Mouse (Mus musculus) skeletal muscle tissue, adult 2 months (tissue): ENCODE data around the gene Hist1h2bj.
"Not testable (repeated sequence)": the region's sequence is repeated elsewhere in the genome, so short reads cannot be mapped to it uniquely, and the experiment has no call there.

Source experiments
- DNase-seq: peaks from one replicate; pipeline ENCODE4 v3.0.0-alpha.2; 2012; ENCODE audit warnings: low read depth, low spot score

The Hist1h2bj gene

GRCm38 (mm10) chr13:22039951-22040463 lies 3.0 kb upstream of the Hist1h2bj start:
- no peak for DNase-seq

DNA sequence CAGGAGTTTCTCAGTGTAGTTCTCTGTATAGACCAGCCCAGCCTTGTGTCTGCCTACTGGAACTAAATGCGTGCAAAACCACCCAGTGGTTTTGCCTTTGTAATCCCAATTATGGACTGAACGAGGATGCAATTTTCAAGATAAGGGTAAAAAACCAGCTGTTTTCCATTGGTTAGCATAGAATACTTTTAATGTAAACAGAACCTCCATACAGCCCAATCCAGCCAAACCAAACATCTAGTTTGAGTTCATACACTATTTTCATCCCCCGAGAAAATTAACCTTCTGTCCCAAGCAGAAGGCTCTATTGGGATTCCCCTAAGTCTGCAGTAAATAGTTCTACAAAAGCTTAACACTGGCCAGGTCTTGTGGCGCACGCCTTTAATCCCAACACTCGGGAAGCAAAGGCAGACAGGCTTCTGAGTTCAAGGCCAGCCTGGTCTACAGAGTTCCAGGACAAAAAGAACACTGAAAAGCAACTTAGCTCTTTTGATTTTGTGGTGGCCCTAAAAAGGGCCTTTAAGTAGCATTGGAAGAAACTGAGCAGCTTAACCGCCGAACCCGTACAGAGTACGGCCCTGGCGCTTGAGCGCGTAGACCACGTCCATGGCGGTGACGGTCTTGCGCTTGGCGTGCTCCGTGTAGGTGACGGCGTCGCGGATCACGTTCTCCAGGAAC lies 2.4 kb upstream of the Hist1h2bj start:
- no peak for DNase-seq

- DNase-seq: peak; percentile 92
Measured at GRCm38 (mm10) chr13:22041142-22041536, 1.9 kb upstream of the Hist1h2bj start, which contains the start of gene Hist1h4i. TSS of gene Hist1h4i (minus strand) at chr13:22041362.

- no peak for DNase-seq
Measured at GRCm38 (mm10) chr13:22041651-22042567, 1.1 kb upstream of the Hist1h2bj start.

GRCm38 (mm10) chr13:22043503-22044431 lies 753 bp downstream of the Hist1h2bj start:
- peak; percentile 33 for DNase-seq

GRCm38 (mm10) chr13:22044432-22045155 lies 1.6 kb downstream of the Hist1h2bj start:
- no peak for DNase-seq

DNA sequence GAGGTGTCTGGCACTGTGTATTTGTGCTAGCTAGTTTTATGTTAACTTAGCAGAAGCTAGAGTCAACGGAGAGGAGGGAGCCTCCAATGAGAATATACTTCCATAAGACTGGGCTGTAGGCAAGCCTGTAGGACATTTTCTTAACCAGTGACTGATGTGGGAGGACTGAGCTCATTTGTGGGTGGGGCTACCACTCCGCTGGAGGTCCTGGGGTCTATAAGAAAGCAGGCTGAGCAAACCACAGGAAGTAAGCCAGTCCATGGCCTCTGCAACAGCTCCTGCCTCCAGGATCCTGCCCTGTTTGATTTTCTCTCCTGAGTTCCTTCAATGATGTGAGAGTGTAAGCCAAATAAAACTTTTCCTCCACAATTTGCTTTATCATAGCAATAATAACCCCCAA lies 2.3 kb downstream of the Hist1h2bj start:
- no peak for DNase-seq

DNA sequence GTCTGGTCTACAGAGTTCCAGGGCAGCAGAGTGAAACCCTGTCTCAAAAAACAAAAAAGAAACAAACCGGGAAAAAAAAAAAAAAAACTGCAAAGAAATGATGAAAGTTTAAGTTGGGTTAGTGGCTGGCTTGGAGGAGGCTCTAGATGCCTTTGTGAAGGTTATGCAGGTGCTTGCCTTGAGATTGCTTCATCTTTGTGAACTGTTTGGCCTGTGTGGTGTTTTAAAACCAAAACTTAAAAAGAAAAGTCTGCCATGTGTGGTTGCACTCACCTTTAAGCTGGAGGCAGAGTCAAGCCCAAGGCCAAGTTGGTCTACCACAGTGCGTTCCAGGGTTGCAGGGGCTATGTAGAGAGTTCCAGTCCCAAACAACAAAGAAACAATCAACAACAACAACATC lies 6.0 kb downstream of the Hist1h2bj start:
- no peak for DNase-seq

GRCm38 (mm10) chr13:22049737-22050440 lies 6.9 kb downstream of the Hist1h2bj start:
- DNase-seq: no peak

GRCm38 (mm10) chr13:22050591-22051522 lies 7.8 kb downstream of the Hist1h2bj start:
- DNase-seq: peak; percentile 66

DNA sequence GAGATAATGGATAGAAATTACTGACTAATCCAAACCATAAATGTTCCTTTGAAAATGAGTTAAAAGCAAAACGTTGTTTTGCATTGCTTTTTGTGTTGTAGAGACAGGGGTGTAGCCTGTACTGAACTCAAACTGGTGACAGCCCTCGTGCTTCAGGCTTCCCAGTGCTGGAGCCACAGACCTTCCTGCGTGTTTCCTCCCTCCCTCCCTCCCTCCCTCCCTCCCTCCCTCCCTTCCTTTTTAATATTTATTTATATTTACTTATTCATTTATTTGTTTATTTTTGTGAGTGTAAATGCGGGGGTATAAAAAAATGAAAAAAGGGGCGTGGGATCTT lies 8.5 kb downstream of the Hist1h2bj start:
- no peak for DNase-seq

- DNase-seq: no peak
Measured at GRCm38 (mm10) chr13:22053754-22054153, 10.7 kb downstream of the Hist1h2bj start.

DNA sequence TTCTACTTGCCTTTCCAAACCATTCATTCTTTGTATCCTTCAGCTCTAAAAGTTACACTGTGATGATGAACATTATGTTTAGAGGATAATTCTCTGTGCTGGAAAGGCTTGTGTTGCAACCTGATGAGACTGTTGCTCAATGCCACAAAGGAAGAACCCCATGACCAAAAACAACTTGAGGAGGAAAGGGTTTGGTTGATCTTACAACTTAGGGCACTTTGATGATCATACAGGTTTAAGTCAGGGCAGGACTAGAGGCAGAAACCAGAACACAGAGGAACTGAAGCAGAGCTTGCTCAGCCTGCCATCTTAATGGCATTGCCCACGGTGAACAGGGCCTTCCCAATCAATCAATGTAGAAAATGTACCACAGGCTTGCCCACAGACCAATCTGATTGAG lies 18.4 kb downstream of the Hist1h2bj start:
- no peak for DNase-seq

DNA sequence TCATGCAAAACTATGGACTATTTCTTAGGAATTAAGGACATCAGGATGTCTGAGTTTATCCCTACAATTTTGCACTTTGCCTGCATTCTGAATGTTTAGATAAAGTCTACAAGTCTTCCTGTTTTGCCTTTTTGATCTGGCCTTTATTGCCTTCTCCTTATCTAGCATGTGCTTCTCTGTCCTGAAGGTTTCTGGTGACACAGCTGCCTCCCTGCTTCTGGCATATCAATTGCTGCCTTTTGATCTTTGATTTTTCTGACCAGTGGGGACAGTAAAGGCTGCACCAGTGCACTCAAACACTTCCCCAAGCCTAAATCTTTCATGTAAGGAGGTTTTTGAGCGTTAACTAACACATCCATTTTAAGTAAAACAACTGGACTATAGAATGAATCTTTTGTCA lies 20.5 kb downstream of the Hist1h2bj start:
- no peak for DNase-seq

GRCm38 (mm10) chr13:22084140-22084539 lies 41.1 kb downstream of the Hist1h2bj start, which contains the start of gene Vmn1r188:
TSS of gene Vmn1r188 (plus strand) at chr13:22084440.
- DNase-seq: not testable (repeated sequence)
